Mouse (Mus musculus) small intestine, adult 2 months (tissue): ENCODE measurements around the gene Kdm4a.

Source experiments
- CTCF ChIP-seq: fragments of 200-500 bp; IDR thresholded peaks from 2 replicates; pipeline ENCODE4 v1.5.1; 2012; ENCODE audit warnings: low read depth, mild to moderate bottlenecking, control low read depth, inconsistent platforms, low read length, moderate library complexity, mixed read lengths; ENCODE audit not compliant: insufficient replicate concordance, insufficient read length; ENCODE audit errors: extremely low read depth
- POLR2A ChIP-seq: fragments of 200-500 bp; IDR thresholded peaks from 2 replicates; pipeline ENCODE4 v1.6.1; 2012; ENCODE audit warnings: low read depth, mild to moderate bottlenecking, control low read depth, inconsistent platforms, low read length, moderate library complexity

DNA sequence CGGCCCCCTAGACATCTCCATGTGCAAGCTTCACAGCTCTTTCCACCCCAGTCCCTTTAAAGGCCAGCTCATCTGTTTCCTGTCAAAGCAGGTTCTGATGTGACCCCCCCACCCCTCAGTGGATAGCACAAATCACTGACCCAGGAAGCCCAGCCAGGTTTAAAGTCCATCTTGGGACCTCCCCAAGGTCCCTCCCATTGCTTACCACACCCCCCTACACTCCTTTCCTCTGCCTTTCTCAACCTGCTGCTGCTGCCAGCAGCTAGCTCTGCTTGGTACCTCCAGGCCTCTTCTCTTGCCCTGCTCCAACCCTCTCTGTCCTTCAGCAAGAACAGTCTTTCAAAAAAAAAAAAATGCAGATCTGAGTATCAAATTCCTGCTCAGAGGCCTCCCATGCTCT is 35.0 kb upstream of the Kdm4a start:
- no peak for TF ChIP-seq POLR2A
- TF ChIP-seq CTCF, result no peak
